Mouse (Mus musculus): ENCODE data around the gene Tnip1. TPM values are rescaled to one million over a fixed set of nuclear protein-coding genes. Genes with fewer than 3 reads are reported as not detected.

Tnip1 gene
- 13.3 and 16.0 TPM in 2 replicates for polyA plus RNA-seq (2012; rRNA removed)

DNA sequence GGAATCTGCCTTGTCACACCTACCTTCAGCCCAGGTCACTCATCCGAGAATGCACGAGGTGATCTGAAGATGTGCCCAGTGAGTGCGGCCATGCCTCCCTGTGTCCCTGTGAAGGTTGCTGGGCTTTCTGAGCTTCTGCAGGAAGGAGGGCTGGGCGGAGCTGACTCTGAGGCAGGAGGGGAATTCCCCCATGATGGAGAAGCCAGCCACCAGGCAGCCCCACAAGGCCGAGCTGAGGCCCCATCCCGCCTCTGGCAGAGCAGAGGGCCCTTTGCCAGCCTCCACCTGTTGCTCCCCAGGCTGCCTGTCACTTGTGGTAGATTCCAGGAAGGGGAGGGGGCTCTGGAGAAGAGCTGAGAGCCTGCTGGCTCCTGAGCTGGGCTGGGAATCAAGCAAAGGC, at the start of gene Tnip1:
Gene Tnip1 (minus strand): TSS at position 108 of the 400 bp plus-strand sequence.
- DNase-seq (ENCODE audit: low read depth) = peak; percentile 7
- TF ChIP-seq CTCF (IDR thresholded peaks at IDR 0.05; ENCODE audit: borderline replicate concordance, extremely low read depth, insufficient read depth, insufficient read length) (no peak), POLR2A (IDR thresholded peaks at IDR 0.05; ENCODE audit: borderline replicate concordance, extremely low read depth, insufficient read depth, insufficient read length, poor library complexity, severe bottlenecking) (no peak)

DNA sequence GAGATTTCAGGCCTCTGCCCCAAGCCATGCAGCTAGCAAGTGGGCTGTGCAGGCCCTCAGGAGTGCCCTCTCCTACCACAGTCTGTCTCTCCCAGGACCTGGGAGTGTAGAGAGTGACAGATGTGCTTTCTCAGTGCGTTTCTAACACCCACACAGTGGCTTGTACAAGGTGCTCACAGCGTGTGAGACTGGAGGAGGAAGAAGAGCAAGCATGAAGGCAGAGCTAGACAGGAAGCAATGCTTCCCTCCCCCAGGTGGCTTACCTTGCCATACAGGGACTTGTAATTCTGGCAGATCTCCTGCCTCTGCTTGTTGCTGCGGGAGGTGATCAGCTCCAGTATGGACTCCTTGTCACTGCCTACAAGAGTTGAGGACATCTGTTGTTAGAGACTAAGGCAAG, 48.7 kb upstream of the Tnip1 start:
- no peak for TF ChIP-seq POLR2A (IDR thresholded peaks at IDR 0.05; ENCODE audit: borderline replicate concordance, extremely low read depth, insufficient read depth, insufficient read length, poor library complexity, severe bottlenecking)
- no peak for TF ChIP-seq CTCF (IDR thresholded peaks at IDR 0.05; ENCODE audit: borderline replicate concordance, extremely low read depth, insufficient read depth, insufficient read length)
- DNase-seq (ENCODE audit: low read depth) = no peak

DNA sequence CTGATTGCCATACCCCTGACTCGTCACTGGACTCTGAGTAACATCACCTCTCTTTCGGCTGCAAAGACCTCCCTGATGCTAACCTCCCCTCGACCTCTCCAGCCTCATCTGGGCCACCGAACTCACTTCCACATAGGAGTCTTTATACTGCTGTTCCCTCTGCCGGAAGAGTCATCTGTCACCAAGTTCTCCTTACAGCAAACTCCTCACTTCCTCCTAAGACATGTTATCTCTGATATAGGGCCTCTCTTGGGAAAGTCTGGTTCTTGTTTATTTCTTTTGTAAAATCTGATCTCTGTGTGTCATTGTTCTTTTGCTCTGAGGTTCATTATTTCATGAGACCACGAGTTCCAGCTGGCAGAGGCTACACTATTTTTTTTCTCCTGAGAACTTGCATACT, 45.5 kb upstream of the Tnip1 start:
- DNase-seq (ENCODE audit: low read depth) = no peak
- TF ChIP-seq CTCF (IDR thresholded peaks at IDR 0.05; ENCODE audit: borderline replicate concordance, extremely low read depth, insufficient read depth, insufficient read length) (no peak), POLR2A (IDR thresholded peaks at IDR 0.05; ENCODE audit: borderline replicate concordance, extremely low read depth, insufficient read depth, insufficient read length, poor library complexity, severe bottlenecking) (no peak)

GRCm38 (mm10) chr11:55005684-55006083, 43.0 kb upstream of the Tnip1 start:
- peak; percentile 11; the same call in 1 of the 2 replicates for TF ChIP-seq CTCF (IDR thresholded peaks at IDR 0.05; ENCODE audit: borderline replicate concordance, extremely low read depth, insufficient read depth, insufficient read length)
- no peak for TF ChIP-seq POLR2A (IDR thresholded peaks at IDR 0.05; ENCODE audit: borderline replicate concordance, extremely low read depth, insufficient read depth, insufficient read length, poor library complexity, severe bottlenecking)
- DNase-seq (ENCODE audit: low read depth) = no peak

DNA sequence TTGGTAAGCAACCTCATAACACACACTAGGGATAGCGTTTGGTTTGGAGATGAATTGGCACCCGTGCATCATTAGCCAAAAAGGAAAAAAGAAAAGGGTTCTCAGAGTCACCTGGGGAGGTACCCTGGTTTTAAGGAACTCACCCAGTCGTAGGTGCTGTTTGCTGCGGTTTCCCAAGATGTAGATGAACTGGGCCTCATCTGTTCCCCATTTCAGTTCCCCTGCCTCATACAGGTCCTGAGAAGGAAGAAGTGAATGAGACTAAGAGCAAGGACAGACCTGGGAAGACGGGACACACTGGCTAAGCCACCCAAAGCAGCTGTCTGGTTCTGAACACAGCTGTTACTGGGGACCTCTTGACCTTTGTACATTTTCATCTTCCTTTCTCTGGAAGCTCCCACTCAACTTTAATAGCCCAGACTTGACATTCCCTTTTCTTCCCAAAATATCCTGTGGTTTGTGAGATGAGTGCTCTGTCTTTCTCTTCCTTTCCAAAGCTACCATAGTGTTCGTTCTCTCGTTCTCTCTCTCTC, 42.3 kb upstream of the Tnip1 start:
- DNase-seq (ENCODE audit: low read depth) = no peak
- TF ChIP-seq CTCF (IDR thresholded peaks at IDR 0.05; ENCODE audit: borderline replicate concordance, extremely low read depth, insufficient read depth, insufficient read length) (no peak), POLR2A (IDR thresholded peaks at IDR 0.05; ENCODE audit: borderline replicate concordance, extremely low read depth, insufficient read depth, insufficient read length, poor library complexity, severe bottlenecking) (no peak)

DNA sequence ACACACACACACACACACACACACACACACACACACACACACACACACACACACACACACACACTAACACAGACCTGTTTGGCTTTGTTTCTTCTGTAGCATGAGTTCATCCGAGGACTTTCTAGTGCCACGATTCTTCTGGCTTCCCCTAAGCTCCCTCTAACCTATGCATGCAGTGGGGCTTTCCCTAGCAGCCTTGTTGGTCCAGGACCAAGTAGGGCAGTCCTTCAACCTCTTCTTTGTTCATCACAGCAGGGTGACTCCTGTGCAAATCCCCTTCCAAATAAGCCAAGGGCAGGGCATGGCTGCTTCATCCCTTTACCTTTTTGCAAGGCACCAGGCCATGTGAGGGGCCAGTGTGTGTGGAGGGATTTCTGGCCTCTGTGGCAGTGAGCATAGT, 36.0 kb upstream of the Tnip1 start:
- DNase-seq (ENCODE audit: low read depth) = no peak
- TF ChIP-seq CTCF (IDR thresholded peaks at IDR 0.05; ENCODE audit: borderline replicate concordance, extremely low read depth, insufficient read depth, insufficient read length) = no peak
- TF ChIP-seq POLR2A (IDR thresholded peaks at IDR 0.05; ENCODE audit: borderline replicate concordance, extremely low read depth, insufficient read depth, insufficient read length, poor library complexity, severe bottlenecking) = no peak

GRCm38 (mm10) chr11:54998284-54998683, 35.6 kb upstream of the Tnip1 start:
- DNase-seq (ENCODE audit: low read depth) = peak; percentile 86
- TF ChIP-seq POLR2A (IDR thresholded peaks at IDR 0.05; ENCODE audit: borderline replicate concordance, extremely low read depth, insufficient read depth, insufficient read length, poor library complexity, severe bottlenecking) = no peak
- peak; percentile 95 for TF ChIP-seq CTCF (IDR thresholded peaks at IDR 0.05; ENCODE audit: borderline replicate concordance, extremely low read depth, insufficient read depth, insufficient read length)

- DNase-seq (ENCODE audit: low read depth) = peak; percentile 25
- TF ChIP-seq CTCF (IDR thresholded peaks at IDR 0.05; ENCODE audit: borderline replicate concordance, extremely low read depth, insufficient read depth, insufficient read length) (no peak), POLR2A (IDR thresholded peaks at IDR 0.05; ENCODE audit: borderline replicate concordance, extremely low read depth, insufficient read depth, insufficient read length, poor library complexity, severe bottlenecking) (no peak)
Measured at GRCm38 (mm10) chr11:54996176-54996575, 33.5 kb upstream of the Tnip1 start.

DNA sequence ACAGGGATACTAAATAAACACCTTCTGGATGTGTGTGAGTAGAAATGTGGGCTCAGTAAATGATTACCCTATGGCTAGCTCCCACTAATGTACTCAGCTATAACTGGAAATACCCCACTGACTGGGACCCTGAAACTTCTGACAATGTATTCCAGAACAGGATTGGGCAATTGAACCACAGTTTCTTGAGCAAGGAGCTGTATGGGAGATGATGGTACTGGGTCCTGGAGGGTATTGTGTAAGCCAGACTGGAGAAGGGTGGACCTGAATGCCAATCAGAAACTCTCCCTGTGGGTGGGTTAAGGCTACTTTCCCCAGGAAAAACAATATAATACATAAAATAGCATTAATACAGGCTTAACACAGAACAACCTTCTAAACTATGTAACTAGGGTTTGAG, 27.2 kb upstream of the Tnip1 start:
- no peak for DNase-seq (ENCODE audit: low read depth)
- TF ChIP-seq POLR2A (IDR thresholded peaks at IDR 0.05; ENCODE audit: borderline replicate concordance, extremely low read depth, insufficient read depth, insufficient read length, poor library complexity, severe bottlenecking) = no peak
- no peak for TF ChIP-seq CTCF (IDR thresholded peaks at IDR 0.05; ENCODE audit: borderline replicate concordance, extremely low read depth, insufficient read depth, insufficient read length)

DNA sequence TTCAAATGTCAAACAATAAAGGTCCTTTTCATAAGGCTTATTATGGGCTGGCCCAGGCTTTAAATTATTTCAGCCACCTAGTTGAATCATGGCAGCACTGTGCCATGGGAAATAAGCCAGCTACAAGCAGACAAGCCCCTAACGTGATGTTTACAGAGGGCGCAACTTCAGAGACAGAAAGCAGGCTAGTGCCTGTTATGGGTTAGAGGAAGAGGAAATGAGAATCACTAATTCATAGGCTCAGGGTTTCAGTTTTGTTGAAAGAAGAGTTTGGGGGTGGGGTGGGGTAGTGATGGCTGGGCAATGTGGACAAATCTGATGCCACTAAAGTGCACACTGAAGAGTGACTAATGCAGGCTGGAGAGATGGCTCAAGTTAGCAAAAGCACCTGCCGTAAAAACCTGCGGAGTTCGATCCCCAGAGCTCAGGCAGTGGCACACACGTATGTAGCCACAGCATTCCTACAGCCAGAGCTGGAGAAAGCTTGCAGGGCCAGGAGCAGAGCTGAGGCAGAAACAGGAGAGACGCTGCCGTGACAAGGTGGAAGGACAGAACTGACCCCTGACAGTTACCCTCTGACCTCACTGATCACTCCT, 26.1 kb upstream of the Tnip1 start:
- TF ChIP-seq CTCF (IDR thresholded peaks at IDR 0.05; ENCODE audit: borderline replicate concordance, extremely low read depth, insufficient read depth, insufficient read length) (no peak), POLR2A (IDR thresholded peaks at IDR 0.05; ENCODE audit: borderline replicate concordance, extremely low read depth, insufficient read depth, insufficient read length, poor library complexity, severe bottlenecking) (no peak)
- DNase-seq (ENCODE audit: low read depth) = no peak

- DNase-seq (ENCODE audit: low read depth) = no peak
Measured at GRCm38 (mm10) chr11:54987974-54988373, 25.3 kb upstream of the Tnip1 start.

DNA sequence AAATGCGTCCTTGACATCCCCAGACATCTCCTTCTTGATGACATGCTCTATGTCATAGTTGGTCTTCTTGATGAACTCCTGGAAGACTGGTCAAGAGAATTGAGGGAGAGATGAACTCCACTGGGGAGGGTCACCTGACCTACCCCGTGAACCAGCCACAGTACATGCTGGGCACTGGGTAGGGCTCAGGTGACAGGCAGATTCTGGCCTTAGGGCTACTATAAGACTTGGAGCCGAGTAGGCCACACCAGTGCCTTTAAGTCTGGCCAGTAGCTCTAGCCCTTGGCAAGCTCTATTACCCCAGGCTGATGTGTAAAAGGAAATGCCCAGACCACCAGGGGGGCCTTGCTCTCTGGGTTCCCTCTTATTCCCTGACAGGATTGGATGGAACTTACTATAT, 22.4 kb upstream of the Tnip1 start:
- TF ChIP-seq POLR2A (IDR thresholded peaks at IDR 0.05; ENCODE audit: borderline replicate concordance, extremely low read depth, insufficient read depth, insufficient read length, poor library complexity, severe bottlenecking) (no peak), CTCF (IDR thresholded peaks at IDR 0.05; ENCODE audit: borderline replicate concordance, extremely low read depth, insufficient read depth, insufficient read length) (no peak)
- DNase-seq (ENCODE audit: low read depth) = no peak

More at GRCm38 (mm10) chr11:54987974-54988373, 25.3 kb upstream of the Tnip1 start:
- TF ChIP-seq POLR2A (IDR thresholded peaks at IDR 0.05; ENCODE audit: borderline replicate concordance, extremely low read depth, insufficient read depth, insufficient read length, poor library complexity, severe bottlenecking) (no peak), CTCF (IDR thresholded peaks at IDR 0.05; ENCODE audit: borderline replicate concordance, extremely low read depth, insufficient read depth, insufficient read length) (peak; percentile 67)

Data from brain, embryonic 14.5 days (tissue).